Mouse (Mus musculus) olfactory bulb, adult 2 months (tissue): ENCODE data around the gene Ccr3.

Source experiments
- CTCF ChIP-seq: fragments of 200-500 bp; IDR thresholded peaks from 2 replicates; pipeline ENCODE4 v1.5.1; 2012; ENCODE audit warnings: low read depth, mild to moderate bottlenecking, low read length, moderate library complexity; ENCODE audit not compliant: insufficient read depth
- POLR2A ChIP-seq: fragments of 200-500 bp; IDR thresholded peaks from 2 replicates; pipeline ENCODE4 v1.6.1; 2012; ENCODE audit warnings: mild to moderate bottlenecking, low read depth, low read length, moderate library complexity; ENCODE audit not compliant: insufficient read depth

GRCm38 (mm10) chr9:124038949-124039348 is 17.2 kb downstream of the Ccr3 start:
- TF ChIP-seq CTCF (no peak), POLR2A (no peak)
